Mouse (Mus musculus) C2C12 (cell line): ENCODE data around the gene Shf. TPM values are rescaled to one million over a fixed set of nuclear protein-coding genes. Genes with fewer than 3 reads are reported as not detected.

Experiments used
- H3K27me3 ChIP-seq: one replicate; pipeline ENCODE4 v1.6.1; 2011; ENCODE audit not compliant: control insufficient read depth, insufficient read depth, insufficient read length
- H3K36me3 ChIP-seq: one replicate; pipeline ENCODE4 v1.6.1; 2011; ENCODE audit not compliant: control insufficient read depth, insufficient read depth
- H3K4me3 ChIP-seq: one replicate; pipeline ENCODE4 v1.5.1; 2011; ENCODE audit warnings: mild to moderate bottlenecking, control low read depth; ENCODE audit not compliant: poor library complexity, insufficient read depth, severe bottlenecking
- H3K79me2 ChIP-seq: one replicate; pipeline ENCODE4 v1.6.1; 2011; ENCODE audit not compliant: control insufficient read depth, insufficient read depth
- H3K79me3 ChIP-seq: one replicate; pipeline ENCODE4 v1.6.1; 2011; ENCODE audit warnings: low read depth, control low read depth
- H3ac ChIP-seq: one replicate; pipeline ENCODE3; 2011; ENCODE audit warnings: low read depth; ENCODE audit not compliant: control insufficient read depth, insufficient read length
- CEBPB ChIP-seq: IDR thresholded peaks from one replicate; pipeline ENCODE4 v1.6.1; 2011; ENCODE audit warnings: low read depth, mild to moderate bottlenecking, control low read depth, moderate library complexity
- CTCF ChIP-seq: IDR thresholded peaks from one replicate; pipeline ENCODE4 v1.5.1; 2011; ENCODE audit not compliant: control insufficient read depth, insufficient read depth, insufficient read length
- FOSL1 ChIP-seq: IDR thresholded peaks from one replicate; pipeline ENCODE4 v1.8.0; 2011; ENCODE audit warnings: mild to moderate bottlenecking, low read length; ENCODE audit not compliant: poor library complexity, insufficient read depth, severe bottlenecking
- MAX ChIP-seq: IDR thresholded peaks from one replicate; pipeline ENCODE4 v1.6.1; 2011; ENCODE audit warnings: mild to moderate bottlenecking, control low read depth
- MYOD1 ChIP-seq: IDR thresholded peaks from one replicate; pipeline ENCODE4 v1.6.1; 2011; ENCODE audit warnings: low read depth; ENCODE audit not compliant: control insufficient read depth, insufficient read length
- MYOG ChIP-seq: IDR thresholded peaks from one replicate; pipeline ENCODE4 v1.6.1; 2011; ENCODE audit not compliant: control insufficient read depth, insufficient read length; ENCODE audit errors: extremely low read depth
- USF1 ChIP-seq: IDR thresholded peaks from one replicate; pipeline ENCODE4 v1.6.1; 2011; ENCODE audit warnings: low read depth, mild to moderate bottlenecking, control low read depth, moderate library complexity
- polyA plus RNA-seq: library from polyadenylated mRNA; unstranded; fragments of >200 nt; fragmentation: generic; extraction: Trizol; gene quantifications from one replicate; pipeline ENCODE4 v1.2.1, GENCODE M21; 2012; ENCODE audit warnings: missing spikeins

Gene Shf
- polyA plus RNA-seq, 1 experiment: 38.7 TPM

DNA sequence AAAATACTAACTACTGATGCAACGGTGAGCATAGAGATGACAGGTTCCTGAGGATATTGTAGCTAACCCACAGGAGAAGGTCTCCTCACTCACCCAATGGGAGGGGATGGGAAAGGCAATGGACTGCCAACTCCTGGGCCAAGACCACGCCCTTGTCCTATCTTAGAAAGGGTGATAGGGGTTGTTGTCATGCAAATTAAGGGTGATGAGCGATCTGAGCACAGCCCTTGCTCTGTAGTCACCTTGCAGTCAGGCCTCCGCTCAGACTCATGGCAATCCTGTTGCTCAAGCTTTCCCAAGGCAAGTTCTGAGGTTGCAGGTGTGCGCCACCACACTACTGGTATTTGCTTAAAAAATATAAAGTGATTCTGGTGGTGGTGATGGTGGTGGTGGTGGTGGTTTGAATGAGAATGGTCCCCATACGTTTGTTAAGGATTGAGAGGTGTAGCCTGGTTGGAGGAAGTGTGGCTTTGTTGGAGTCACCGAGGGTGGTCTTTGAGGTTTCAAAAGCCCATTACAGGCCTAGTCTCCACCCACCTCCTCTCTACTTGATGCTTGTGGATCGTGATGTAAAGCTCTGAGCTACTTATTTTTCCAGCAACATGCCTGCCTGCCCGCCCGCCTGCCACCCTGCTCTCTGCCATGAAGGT, 1.3 kb upstream of the Shf start:
- TF ChIP-seq CTCF (no peak), MYOG (no peak), USF1 (no peak), CEBPB (no peak), FOSL1 (no peak), MYOD1 (no peak), MAX (no peak)
- peaks cover 5% of the 10 kb centered on the region for H3K36me3 ChIP-seq
- no peaks in the 10 kb centered on the region for H3K27me3 ChIP-seq
- H3K4me3 ChIP-seq: no peak overlapping the region
- H3K79me3 ChIP-seq: peaks cover 20% of the 10 kb centered on the region
- no peak overlapping the region for H3ac ChIP-seq
- H3K79me2 ChIP-seq: peaks cover 35% of the 10 kb centered on the region

DNA sequence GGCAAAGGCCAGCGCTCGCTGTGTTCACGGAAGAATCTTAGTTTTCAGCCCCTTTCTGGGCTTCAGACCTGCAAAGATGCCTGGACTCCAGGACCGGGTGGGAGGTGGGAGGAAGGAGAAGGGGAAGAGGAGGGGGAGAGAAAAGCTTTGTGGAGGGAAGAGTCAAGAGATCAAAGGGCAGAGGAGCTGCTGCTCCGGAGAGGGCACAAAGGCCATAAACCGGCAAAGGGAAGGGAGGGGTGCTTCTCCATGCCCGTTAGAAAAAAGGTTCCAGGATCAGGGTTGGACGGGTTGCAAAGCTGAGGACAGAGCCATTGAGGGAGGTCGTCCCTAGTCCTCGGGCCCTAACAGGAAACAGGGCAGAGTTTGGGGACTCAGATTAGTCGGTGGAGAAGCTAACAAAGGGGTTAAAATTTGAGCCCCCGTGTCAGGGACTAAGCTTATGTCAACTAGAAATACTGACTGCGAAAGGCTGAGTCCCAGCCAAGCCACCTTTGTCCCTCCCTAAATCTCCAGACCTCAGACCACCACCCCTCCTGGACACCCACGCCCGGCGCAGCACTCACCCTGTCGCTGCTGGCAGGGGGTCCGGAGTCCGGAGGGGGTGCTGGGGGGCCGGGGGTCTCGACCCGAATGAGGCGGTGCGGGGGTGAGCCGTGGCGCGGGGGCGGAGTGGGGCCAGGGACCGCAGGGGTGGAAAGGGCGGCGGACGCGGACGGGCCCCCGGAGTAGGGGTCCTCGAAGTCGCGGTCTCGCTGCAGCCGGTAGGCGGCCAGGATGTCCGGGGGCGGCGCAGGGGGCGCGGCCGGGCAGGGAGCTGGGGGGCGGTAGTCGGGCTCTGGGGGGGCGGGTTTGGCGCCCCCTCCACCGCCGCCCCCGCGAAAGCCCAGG, 636 bp downstream of the Shf start:
- H3K36me3 ChIP-seq: peaks cover 20% of the 10 kb centered on the region
- H3K79me3 ChIP-seq: peaks cover 36% of the 10 kb centered on the region
- no peaks in the 10 kb centered on the region for H3K27me3 ChIP-seq
- H3ac ChIP-seq: peak overlapping the region; percentile 92
- H3K4me3 ChIP-seq: peak overlapping the region; percentile 74
- no peak for TF ChIP-seq CTCF
- TF ChIP-seq MYOD1: no peak
- no peak for TF ChIP-seq FOSL1
- no peak for TF ChIP-seq USF1
- TF ChIP-seq CEBPB: no peak
- no peak for TF ChIP-seq MYOG
- TF ChIP-seq MAX: no peak
- peaks cover 54% of the 10 kb centered on the region for H3K79me2 ChIP-seq

DNA sequence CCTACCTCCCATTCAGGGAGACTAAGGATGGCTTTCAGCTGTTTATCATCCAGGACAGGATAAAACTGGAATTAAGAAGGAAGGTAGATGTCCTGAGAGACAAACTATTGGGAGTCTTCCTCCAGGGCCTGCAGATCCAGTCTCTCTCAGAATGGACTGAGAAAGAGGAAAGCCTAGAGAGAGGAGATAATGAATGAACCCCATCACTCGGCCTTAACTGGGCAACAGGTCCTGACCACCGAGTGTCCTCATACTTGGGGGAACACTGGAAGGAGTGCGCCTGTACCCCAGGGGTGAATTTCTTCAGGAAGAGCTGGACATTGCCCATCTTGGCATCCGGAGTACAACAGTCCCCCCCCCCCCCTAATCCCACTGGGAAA, 1.3 kb downstream of the Shf start:
- H3K36me3 ChIP-seq: peaks cover 26% of the 10 kb centered on the region
- peak overlapping the region; percentile 92 for H3ac ChIP-seq
- peaks cover 41% of the 10 kb centered on the region for H3K79me3 ChIP-seq
- TF ChIP-seq FOSL1: no peak
- no peak for TF ChIP-seq MYOD1
- TF ChIP-seq MAX: no peak
- no peak for TF ChIP-seq USF1
- no peak for TF ChIP-seq CEBPB
- no peak for TF ChIP-seq MYOG
- no peak for TF ChIP-seq CTCF
- H3K27me3 ChIP-seq: no peaks in the 10 kb centered on the region
- H3K79me2 ChIP-seq: peaks cover 60% of the 10 kb centered on the region
- peak overlapping the region; percentile 74 for H3K4me3 ChIP-seq

DNA sequence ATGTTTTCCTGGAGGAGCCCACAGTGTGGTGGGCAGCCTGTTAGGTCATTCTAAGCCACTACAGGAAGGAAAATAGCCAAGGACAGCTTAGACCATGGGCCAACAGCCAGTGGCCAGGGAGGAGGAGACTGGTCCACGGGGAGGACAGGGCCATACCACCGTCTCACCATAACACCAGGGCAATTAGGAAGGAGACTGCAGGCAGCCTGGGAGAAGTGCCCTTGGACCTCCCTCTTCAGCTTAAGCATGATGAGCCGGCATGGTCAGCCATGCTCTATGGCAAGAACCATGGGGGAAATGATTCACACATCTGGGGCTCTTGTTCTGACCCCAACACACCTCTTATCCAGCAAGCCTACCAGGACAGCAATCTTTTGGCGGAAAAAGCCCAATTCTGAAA, 1.8 kb downstream of the Shf start:
- Histone ChIP-seq H3ac (peak overlapping the region; percentile 9), H3K4me3 (peak overlapping the region; percentile 7), H3K79me3 (peaks cover 44% of the 10 kb centered on the region), H3K36me3 (peaks cover 27% of the 10 kb centered on the region), H3K79me2 (peaks cover 65% of the 10 kb centered on the region), H3K27me3 (no peaks in the 10 kb centered on the region)
- TF ChIP-seq USF1: no peak
- no peak for TF ChIP-seq MAX
- TF ChIP-seq MYOG: no peak
- TF ChIP-seq CEBPB: no peak

DNA sequence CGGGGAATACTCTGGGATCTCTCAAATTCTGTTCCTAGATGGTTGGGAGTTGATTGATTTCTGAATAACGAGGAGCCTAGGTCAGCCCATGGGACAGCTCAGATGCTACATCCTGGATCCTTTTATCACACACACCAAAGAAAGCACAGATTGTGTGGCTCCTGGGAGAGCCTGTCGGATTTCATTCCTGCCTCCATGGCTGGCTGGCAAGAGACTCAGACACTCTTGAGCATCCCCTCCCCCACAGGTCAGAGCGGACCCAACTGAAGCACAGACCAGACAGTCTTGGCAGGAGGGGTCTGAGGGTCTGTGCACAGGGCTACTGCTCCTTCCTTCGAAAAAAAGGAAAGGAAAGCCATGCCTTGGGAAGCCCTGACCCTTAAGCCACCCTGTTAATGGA, 2.3 kb downstream of the Shf start:
- H3K79me2 ChIP-seq: peaks cover 70% of the 10 kb centered on the region
- H3K36me3 ChIP-seq: peaks cover 27% of the 10 kb centered on the region
- no peaks in the 10 kb centered on the region for H3K27me3 ChIP-seq
- no peak overlapping the region for H3K4me3 ChIP-seq
- H3K79me3 ChIP-seq: peaks cover 45% of the 10 kb centered on the region
- H3ac ChIP-seq: no peak overlapping the region
- TF ChIP-seq MAX: no peak
- TF ChIP-seq CTCF: no peak
- no peak for TF ChIP-seq MYOG
- TF ChIP-seq USF1: no peak
- TF ChIP-seq CEBPB: no peak
- no peak for TF ChIP-seq MYOD1
- TF ChIP-seq FOSL1: no peak
